Mouse (Mus musculus) kidney, postnatal 25 days (tissue): ENCODE measurements around the gene Casc3.

Source experiments
- DNase-seq, 2 experiments: peaks; one replicate each; pipeline ENCODE4 v3.0.0; 2021; ENCODE audit warnings: mixed read lengths in 2 of 2

The Casc3 gene

DNA sequence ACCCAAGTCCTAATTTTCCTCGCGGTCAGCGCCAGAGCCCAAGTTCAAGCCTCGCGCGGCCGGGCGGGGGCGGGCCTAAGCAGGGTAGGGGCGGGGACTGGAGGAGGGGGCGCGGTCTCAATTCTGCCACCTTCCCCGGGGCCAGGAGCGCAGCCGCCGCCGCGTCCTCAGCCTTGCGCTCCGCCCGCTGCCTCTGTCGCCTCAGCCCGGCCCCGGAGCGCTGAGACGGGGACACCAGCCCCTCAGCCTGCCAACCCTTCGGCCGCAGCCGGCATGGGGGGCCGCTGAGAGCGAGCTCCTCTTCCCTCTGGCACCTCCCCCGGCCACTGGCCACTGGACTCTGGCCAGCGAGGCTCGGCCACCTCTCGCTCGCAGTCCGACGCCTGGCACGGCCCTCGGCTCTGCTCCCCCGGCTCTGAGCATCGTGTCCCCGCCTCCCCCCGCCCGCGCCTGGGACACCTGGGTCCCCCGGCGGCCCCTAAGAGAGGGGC, 32.0 kb downstream of the Casc3 start, which contains the start of gene Rapgefl1:
Rapgefl1 (plus strand) TSS at position 135 of the 491 bp plus-strand sequence.
- peak; percentile 88 for DNase-seq

DNA sequence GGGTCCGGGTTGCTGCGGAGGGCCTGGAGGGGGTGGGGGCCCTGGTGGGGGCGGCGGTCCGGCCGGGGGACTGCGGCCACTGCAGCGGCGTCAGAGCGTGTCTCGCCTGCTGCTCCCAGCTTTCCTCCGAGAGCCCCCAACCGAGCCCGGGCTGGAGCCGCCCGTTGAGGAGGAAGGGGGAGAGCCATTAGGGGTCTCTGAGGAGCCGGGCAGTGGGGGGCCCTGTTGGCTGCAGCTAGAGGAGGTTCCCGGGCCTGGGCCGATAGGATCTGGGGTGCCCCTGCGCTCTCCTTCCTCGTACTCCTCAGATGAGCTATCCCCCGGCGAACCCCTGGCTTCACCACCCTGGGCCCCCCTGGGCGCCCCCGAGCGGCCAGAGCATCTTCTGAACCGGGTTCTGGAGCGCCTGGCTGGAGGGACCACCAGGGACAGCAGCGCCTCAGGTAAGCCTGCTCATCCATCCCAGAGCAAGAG, 32.6 kb downstream of the Casc3 start:
- DNase-seq = no peak

DNA sequence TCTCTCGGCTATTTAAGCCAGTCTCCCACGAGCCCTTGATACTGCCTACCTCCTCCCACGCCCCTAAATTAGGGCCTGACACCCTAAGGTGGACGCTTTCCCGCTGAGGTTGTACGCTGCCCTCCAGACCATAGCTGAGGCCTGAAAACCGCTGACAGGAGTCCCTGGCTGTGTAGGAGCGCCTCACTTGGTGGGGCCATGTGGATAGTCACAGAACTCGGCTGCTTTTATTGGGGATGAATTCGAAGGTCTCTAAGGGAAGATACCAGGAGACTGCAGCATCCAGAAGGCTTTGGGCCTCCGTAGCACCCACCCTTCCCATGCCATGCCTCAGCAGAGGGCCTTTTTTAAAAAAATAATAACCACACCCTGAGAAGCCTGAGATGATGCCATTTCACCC, 33.2 kb downstream of the Casc3 start:
- DNase-seq = no peak

DNA sequence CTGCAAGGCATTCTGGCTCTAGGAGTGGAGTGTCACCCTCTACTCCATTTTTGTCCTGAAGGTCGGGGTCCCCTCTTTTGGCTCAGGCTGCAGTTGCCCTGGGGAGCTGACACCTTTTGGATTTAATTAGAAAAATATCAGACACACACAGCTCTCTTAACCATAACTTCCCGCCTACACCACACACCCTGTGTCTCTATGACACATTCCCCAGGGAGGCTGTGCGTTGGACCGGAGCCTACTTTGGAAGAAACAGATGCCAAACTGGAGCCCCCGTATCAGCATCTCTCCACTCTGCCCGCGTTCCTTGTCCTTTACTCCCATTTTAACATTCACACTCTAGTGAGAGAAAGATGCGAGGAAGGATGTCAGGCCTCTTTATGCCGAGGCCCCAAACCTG, 33.8 kb downstream of the Casc3 start:
- DNase-seq = no peak

DNA sequence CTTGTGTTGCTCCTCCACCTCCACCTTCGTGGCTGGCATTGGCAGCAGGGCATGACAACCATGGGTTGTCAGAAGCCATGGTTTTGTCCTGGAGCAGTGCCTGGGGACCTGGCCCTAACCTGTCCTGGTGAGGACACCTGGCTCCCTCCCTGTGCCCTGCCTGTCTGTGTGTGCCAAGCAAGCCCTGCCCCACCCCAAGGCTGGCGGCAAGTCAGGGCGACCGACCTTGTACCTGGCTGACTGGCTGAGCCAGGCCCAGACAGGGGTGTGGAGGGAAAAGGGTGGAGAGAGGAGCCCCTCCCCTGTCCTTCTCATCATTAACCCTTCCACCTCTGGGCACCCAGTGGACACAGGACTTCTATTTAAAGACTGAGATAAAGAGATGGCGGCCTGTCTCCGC, 34.7 kb downstream of the Casc3 start:
- peak; percentile 45 to 75 for DNase-seq

DNA sequence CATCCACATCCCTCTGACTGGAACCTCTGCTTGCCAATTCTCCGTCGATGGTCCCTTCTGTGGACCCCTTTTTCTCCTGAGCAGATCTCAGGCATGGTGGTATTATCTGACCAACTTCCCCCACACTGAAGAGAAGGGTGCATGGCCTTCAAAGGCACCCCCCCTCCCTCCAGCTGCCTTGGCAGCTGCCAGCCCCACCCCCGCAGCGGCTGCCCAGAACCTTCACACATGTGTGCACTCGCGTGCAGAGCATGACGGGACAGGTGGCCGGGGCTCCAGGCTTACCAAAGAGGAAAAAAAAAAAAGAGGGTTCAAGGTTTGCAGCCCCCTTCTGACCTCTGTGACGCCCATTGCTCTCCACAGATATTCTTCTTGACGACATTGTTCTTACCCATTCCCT, 35.2 kb downstream of the Casc3 start:
- DNase-seq = no peak

DNA sequence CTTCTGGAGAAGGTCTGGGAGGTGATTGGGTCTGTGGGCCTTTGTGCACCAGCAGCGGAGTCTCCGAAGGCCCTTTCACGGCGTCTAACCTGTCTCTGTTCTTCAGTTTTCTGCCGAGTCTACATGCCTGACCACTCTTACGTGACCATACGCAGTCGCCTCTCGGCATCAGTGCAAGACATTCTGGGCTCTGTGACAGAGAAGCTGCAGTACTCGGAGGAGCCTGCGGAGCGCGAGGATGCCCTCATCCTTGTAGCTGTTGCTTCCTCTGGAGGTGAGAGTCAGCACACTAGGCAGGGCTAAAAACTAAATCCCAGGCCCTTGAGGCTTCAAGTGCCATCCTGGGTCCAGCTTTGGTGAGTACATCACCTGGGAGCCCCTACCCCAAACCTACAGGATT, 41.3 kb downstream of the Casc3 start:
- peak in 1 of 2 experiments; percentile 23 for DNase-seq

DNA sequence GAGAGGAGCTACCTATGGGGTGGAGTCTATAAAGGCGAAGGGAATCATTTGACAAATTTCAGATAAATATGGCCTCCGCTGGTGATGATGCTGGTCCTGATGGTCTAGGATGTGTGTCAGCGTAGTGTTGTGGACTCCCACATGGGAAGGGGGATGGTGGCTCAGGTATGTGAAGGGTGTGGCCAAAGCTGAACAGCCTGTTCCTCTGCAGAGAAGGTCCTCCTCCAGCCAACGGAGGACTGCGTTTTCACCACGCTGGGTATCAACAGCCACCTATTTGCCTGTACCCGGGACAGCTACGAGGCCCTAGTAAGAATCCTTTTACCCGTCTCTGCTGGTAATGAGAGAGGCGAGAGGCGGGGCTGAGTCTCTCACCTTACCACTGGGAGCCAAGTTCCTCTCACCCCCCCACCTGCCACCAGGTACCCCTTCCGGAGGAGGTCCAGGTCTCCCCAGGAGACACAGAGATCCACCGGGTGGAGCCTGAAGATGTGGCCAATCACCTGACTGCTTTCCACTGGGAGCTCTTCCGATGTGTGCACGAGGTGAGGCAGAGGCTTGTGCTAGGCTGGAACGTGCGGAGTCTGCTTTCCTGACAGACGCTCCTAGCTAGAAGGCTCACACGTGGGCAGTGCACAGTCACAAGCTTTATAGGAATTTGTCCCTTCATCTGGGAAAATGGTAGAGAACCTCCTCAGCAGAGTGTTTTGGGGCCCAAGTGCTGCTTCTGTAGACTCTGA, 42.3 kb downstream of the Casc3 start:
- no peak for DNase-seq

DNA sequence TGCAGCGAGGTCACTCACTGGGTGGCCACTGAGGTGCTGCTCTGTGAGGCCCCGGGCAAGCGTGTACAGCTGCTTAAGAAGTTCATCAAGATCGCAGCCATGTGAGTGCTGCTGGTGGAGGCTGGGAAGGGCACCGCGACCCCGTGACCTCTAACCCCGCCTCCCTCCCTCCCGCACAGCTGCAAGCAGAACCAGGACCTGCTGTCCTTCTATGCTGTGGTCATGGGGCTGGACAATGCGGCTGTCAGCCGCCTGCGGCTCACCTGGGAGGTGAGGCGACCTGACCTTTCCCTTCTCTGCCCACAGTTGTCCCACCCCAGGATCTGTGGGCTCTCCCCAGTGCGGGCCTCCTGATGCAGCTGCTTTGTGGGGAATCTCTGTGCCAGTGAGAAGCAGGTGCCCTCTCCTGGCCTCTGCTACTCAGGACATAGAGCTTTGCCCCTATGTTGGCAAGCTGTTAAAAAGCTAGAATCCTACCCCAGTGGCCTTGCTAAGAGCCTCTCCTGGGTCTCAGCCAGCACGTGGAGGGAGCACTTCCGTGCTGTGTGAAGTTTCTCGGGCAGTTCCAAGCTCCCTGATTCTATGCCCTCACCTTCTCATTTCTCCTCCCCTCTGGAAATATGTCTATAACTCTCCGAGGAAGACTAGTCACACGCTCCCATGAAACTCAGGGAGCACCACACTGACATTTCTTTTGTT, 44.6 kb downstream of the Casc3 start:
- DNase-seq = no peak

DNA sequence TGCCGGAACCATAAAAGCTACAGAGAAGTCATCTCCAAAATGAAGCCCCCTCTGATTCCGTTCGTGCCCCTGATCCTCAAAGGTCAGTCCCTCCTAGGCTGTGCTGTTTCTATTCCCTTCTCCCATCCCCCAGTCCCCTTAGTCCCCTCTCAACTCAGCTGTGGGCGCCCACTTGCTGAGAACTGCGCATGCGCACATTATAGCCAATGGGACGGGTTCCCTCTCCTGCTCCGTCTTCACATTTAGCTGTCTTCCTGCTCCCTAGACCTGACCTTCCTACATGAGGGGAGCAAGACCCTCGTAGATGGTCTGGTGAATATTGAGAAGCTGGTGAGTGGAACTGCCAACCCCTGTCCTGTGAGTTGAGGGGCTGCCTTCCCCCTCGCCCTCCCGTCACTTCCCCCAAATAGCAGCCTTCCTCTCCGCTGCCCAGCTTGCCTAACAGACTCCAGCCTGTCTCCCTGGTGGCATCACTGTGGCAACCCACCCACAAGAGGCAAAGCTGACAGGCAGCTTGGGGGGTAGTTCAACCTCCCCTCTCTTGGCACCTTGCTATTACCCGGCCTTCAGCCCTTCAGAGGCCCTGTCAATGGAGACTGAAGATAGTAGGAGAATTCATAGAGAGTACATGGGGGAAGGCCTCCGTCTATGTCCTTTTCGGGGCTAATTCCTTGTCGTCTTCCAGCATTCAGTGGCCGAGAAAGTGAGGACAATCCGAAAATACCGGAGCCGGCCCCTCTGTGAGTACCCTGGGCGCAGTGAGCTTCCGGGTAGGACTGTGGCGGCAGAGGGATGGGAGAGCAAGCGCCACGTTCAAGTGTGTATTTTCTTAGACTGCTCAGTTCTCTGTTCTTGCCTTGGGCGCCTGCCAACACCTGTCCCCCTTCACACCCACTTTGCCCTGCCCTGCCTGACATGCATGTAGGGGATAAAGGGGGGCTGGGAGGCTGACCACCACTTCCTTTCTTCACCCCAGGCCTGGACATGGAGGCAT, 45.7 kb downstream of the Casc3 start:
- DNase-seq = no peak

DNA sequence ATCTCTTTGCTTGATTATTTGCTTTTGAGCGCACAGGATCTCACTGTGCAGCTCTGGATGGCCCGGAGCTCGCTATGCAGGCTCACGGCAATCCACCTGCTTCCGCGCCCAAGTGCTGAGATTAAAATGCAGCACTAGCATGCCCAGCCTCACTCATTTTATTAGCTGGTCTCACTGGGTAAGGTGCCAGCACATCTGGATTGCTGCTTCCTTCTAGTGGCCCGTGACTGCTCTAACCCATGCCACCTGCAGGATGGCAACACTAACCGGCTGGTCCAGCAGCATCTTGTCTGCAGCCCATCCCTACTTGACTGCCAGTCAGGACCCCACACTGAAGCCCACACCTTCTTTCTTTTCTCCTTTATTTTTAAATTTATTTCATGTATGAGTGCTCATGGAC, 49.4 kb downstream of the Casc3 start:
- DNase-seq = peak; percentile 44 to 56

DNA sequence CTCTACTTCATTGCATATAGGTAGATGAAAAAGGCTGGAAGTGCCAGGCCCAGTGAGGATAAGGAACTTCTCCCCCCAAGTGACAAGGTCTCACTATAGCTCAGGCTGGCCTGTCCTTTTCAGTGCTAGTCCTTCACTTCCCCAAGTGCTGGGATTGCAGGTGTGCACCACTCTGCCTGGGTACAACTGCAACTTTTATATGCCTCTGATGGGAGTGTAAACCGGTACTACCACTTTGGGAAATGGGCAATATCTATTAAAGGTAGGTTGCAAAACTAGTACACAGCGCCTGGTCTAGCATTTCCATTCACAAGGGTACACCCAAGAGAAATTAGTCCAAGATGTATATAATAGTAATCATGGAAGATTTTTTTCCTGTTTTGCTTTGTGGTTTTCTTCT, 50.0 kb downstream of the Casc3 start:
- peak in 1 of 2 experiments; percentile 23 for DNase-seq

DNA sequence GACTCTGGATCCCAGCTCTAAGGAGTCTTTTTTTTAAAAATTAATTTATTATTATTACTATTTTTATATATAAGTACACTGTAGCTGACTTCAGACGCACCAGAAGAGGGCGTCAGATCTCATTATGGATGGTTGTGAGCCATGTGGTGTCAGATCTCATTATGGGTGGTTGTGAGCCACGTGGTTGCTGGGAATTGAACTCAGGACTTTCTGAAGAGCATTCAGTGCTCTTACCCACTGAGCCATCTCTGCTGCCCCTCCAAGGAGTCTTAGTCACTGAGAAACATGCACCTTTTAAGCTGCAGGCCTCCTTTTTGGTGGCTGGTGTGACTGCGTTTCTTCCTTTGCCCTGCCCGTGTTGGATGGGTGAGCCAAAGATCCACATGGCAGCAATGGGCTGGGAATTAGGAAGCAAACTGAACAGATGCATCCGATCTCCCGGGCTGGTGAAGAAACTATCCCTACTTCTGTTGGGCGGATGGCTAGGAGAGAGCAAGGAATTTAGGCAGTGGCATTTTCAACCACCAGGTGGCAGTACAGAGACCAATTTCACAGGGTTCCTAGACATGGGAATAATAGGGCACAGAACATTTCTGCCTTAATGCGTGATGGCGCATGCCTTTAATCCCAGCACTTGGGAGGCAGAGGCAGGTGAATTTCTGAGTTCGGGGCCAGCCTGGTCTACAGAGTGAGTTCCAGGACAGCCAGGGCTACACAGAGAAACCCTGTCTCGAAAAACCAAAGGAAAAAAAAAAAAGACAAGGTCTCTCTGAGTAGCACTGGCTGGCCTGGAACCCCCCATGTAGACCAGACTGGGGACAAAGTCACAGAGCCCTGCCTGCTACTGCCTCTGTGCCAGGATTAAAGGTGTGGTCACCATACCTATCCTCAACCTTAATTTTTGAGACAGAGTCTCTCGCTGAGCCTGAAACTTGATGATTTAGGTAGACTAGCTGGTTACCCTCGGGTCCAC, 54.3 kb downstream of the Casc3 start:
- DNase-seq = peak; percentile 85 to 97

DNA sequence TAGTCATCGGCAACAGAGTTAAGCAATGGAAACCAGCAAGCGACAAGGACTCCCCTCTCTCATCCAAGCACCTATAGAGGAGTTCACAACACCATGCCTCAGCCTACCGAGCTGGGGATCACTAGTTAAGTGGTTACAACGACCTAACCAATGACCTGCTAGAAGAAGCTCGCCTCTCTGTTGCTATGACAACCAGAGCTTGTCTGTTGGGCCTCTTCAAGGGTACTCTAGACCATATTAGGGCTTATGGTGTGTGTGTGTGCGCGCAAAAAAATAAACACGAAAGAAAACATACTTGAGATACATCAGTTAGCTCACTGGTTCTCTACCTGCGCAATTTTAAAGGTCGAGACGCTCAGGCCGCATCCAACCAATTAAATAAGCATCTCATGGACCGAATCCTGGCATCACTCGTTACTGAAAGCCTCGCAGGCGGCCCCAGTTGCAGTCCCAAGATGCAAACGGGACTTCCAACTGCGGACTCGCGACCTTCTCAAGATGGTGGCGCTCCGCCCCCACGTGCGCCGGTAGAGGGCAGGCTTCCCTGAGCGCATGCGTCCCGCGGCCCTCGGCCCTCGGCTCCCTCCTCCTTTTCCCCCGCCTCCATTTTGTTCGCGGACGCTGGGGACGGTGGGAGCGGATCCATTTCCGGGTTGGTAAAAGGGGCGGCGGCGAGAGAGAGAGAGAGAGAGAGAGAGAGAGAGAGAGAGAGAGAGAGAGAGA, 58.5 kb downstream of the Casc3 start, which contains the start of gene Wipf2:
Wipf2 (plus strand) TSS at position 611 of the 723 bp plus-strand sequence.
- peak; percentile 97 for DNase-seq

DNA sequence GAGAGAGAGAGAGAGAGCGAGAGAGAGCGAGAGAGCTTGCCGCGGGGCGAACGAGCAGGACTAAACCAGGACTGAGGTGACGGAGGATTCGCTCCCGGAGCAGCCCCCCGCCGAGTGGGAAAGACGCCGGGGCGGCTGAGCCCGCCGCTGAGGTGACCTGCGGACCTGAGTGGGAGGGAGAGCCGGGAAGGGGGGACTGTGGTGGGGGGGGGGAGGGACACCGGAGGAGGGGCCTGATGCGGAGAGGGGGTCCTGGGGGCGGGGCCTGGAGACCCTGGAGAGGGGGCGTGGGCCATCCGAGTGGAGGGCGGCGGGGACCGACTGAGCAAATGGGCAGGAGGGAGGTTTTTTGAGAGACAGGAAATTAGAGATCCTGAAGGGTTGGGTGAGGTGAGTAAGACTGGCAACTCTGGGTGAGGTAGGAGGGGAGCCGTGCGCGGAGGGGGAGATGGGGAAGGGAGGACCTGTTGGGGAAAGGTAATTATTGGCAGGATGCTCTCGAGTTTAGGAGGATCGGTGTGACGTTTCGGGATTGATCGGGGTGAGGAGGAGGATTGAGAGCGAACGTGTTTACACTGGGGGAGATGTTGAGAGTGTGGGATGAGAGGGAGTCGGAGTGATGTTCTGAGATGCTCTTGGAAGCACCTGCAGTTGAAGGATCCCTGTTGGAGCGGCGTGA, 59.2 kb downstream of the Casc3 start:
- DNase-seq = no peak

DNA sequence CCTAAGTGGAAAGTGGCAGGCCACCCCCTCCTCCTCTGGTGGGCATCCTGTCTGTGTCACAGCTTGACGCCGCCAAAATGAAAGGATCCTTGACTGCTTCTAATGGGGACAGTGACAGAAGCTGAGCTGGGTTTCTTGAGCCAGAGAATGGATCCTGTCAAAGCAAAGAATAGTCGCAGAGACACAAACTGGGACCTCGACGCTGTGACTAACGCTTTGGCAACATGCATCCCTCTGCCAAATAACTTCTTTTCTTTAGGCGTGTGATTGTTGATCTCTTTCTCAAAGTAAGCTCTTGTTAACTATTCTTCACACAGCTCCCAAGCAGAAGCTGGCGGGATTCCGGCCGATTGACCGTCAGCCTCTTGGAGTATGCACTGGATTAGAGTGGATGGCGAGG, 62.6 kb downstream of the Casc3 start:
- DNase-seq = no peak

DNA sequence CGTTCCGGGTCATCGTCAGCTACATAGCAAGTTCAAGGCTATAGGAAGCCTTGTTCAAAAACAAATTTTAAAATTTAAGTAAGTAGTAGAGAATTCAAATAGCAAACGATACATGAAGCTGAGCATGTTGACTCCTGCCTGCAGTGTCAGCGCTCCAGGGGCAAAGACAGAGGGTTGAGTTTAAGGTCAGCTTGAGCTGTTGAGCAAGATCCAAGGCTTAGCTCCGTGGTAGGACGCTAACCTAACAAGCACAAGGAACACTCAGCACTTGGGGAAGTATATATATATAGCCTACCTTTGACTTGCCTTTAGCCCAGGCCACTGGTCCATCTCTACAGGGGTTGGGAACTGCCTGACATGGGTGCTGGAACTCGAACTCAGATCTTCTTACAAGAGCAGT, 65.2 kb downstream of the Casc3 start:
- DNase-seq = no peak

DNA sequence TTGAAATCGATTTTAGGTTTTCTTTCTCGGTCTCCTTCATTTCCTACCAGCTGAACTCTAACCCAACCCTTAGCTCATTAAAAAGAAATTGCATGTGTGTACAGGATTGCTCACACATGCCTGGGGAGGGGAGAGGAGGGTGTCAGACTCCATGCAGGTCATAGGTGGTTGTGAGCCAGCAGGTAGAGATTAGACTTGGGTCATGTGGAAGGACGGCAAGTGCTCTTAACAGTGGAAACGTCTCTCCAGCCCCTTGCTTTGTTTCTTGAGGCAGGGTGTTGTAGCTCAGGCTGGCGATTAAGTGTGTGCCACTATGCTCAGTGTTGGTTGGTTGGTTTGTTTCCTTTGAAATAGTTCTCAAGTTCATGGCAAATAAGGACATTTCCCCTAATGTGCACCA, 66.1 kb downstream of the Casc3 start:
- DNase-seq = no peak

DNA sequence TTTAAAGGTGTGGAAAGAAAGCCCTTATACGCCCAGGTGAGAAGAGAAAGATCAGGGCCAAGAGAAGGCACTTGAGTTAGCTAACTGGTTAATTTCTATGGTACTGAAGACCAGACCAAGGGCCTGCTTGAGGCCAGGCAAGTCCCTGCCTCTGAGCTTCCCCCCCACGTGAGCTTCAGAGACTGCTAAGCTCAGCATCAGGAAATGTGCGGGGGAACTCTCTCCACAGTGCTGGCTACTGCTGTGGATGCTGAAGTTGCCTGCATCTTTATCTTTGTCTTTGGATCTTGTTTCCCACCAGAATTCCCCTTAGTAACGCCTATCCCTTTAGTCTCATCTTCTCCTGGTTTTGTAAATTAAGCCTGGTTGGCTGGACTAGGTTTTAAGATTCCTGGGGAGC, 66.7 kb downstream of the Casc3 start:
- no peak for DNase-seq

DNA sequence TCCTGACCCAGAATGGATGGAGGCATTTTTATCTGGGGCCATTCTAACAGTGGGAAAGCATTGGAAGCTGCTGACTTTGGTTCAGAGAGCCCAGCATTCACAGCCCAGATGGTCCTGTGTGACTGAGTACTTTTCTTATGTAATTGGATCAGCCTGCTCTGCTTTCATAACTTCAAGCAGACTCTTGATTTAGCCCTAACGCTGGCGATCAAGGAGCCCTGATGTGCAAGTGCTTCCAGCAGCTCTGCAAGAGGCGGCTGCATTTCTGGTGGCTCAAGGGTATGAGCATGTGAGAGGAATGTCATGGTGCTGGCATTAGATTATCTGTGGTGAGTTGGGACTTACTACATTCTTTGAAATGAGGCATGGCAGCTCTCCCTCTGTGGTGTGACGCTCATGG, 67.3 kb downstream of the Casc3 start:
- DNase-seq = no peak
